Mouse (Mus musculus): ENCODE measurements around the gene Fabp7.

GRCm38 (mm10) chr10:57745452-57745851 is 39.2 kb upstream of the Fabp7 start:
- no peak for TF ChIP-seq TAL1 (IDR thresholded peaks at IDR 0.05; ENCODE audit: low read length)
- no peak for TF ChIP-seq GATA1 (IDR thresholded peaks at IDR 0.05; ENCODE audit: low read length)

All from erythroblast, embryonic 14.5 days (primary cell).